Comparison of ENCODE assay signal across 21 mouse cellular contexts in genomic region chr8:34726145-34726767, GRCm38 (mm10).
A peak's percentile ranks its signal among the peaks of the same experiment; 100 is the strongest.
DNase-seq lines count a peak whose midpoint lies in the region; ATAC-seq and TF ChIP-seq lines count a peak whose summit lies in the region.
"Had no signal": no experiment of that assay in that cellular context is flagged by ENCODE, and none has a peak within 500 bp of the region (broad histone marks: within the 10 kb centered on the region; RNA-seq: fewer than 3 reads in every experiment).

No protein-coding gene starts in this region.

- H3K27me3 ChIP-seq in heart, embryonic 10.5 days (ENCODE audit: insufficient read depth, poor library complexity, severe bottlenecking) = no peaks in the 10 kb centered on the region
- H3K27me3 ChIP-seq in lung, postnatal 0 days (replicated peaks; ENCODE audit: insufficient read depth, low read length) = no peaks in the 10 kb centered on the region
- no peaks in the 10 kb centered on the region for H3K27me3 ChIP-seq in CH12.LX (replicated peaks)
- H3K27me3 ChIP-seq: hindbrain, embryonic 13.5 days; intestine, embryonic 15.5 days had no signal

- in situ Hi-C loops in CH12.LX (cut with MboI; ENCODE audit: low pct_ligation_motif_present, low pct_unique_long_range_greater_than_20kb, low sequenced_read_pairs) = loop anchor here (5.0 kb wide), 2 partner anchors 86 to 244 kb away; no protein-coding TSS in a partner anchor

- no peak for TF ChIP-seq EP300 in lung, postnatal 0 days (IDR thresholded peaks at IDR 0.05)
- peak; percentile 76 for TF ChIP-seq EP300 in CH12.LX (IDR thresholded peaks at IDR 0.05; ENCODE audit: low read length)

- H3K9me3 ChIP-seq in heart, embryonic 10.5 days = no peaks in the 10 kb centered on the region
- H3K9me3 ChIP-seq in lung, postnatal 0 days (ENCODE audit: low read length) = no peaks in the 10 kb centered on the region
- H3K9me3 ChIP-seq in CH12.LX (replicated peaks; ENCODE audit: low read length) = no peaks in the 10 kb centered on the region
- H3K9me3 ChIP-seq: hindbrain, embryonic 10.5 days; hindbrain, embryonic 13.5 days; intestine, embryonic 15.5 days had no signal

- no peak overlapping the region for H3K4me3 ChIP-seq in heart, embryonic 10.5 days
- H3K4me3 ChIP-seq in lung, postnatal 0 days (ENCODE audit: low read depth, low read length) = no peak overlapping the region
- no peak overlapping the region for H3K4me3 ChIP-seq in lung, adult 2 months (replicated peaks; ENCODE audit: extremely low read depth, low read depth, low read length)
- no peak overlapping the region for H3K4me3 ChIP-seq in CH12.LX (replicated peaks in 1 of 3; ENCODE audit: low read depth in 2 of 3, low read length in 2 of 3, poor library complexity in 1 of 3)
- H3K4me3 ChIP-seq: gastrocnemius, adult 2 months; heart, adult 2 months; hindbrain, embryonic 10.5 days; hindbrain, embryonic 13.5 days; intestine, embryonic 15.5 days had no signal

- TF ChIP-seq POLR2A in lung, adult 2 months (IDR thresholded peaks at IDR 0.05; ENCODE audit: borderline replicate concordance, extremely low read depth, low read depth, low read length) = no peak
- TF ChIP-seq POLR2A in CH12.LX (IDR thresholded peaks at IDR 0.05; ENCODE audit: low read depth, low read length) = no peak

- no peak overlapping the region for H3K9ac ChIP-seq in lung, postnatal 0 days (replicated peaks; ENCODE audit: low read depth)
- no peak overlapping the region for H3K9ac ChIP-seq in CH12.LX (ENCODE audit: insufficient read depth, low read depth)
- H3K9ac ChIP-seq: forebrain, postnatal 0 days; hindbrain, embryonic 13.5 days; intestine, embryonic 15.5 days had no signal

- intact Hi-C loops in heart, postnatal 36 days (cut with DNase I) = no loop called here

- TF ChIP-seq RAD21 in CH12.LX (IDR thresholded peaks at IDR 0.05; ENCODE audit: low read depth, low read length) = no peak; the same call in none of the 2 replicates

- no peak for TF ChIP-seq CTCF in lung, postnatal 0 days (IDR thresholded peaks at IDR 0.05)
- TF ChIP-seq CTCF in lung, adult 2 months (IDR thresholded peaks at IDR 0.05; ENCODE audit: insufficient read depth, low read length) = no peak
- TF ChIP-seq CTCF in CH12.LX (conservative IDR thresholded peaks at IDR 0.05 in 1 of 2, IDR thresholded peaks at IDR 0.05 in 1 of 2; ENCODE audit: low read depth in 2 of 2, low read length in 2 of 2) = no peak

- H3K27ac ChIP-seq in heart, embryonic 10.5 days = no peak overlapping the region
- no peak overlapping the region for H3K27ac ChIP-seq in lung, postnatal 0 days (ENCODE audit: low read length)
- H3K27ac ChIP-seq in CH12.LX (ENCODE audit: insufficient read depth, low read depth) = no peak overlapping the region
- H3K27ac ChIP-seq: gastrocnemius, adult 2 months; heart, adult 2 months; hindbrain, embryonic 10.5 days; hindbrain, embryonic 13.5 days; intestine, embryonic 15.5 days had no signal

- no peaks in the 10 kb centered on the region for H3K79me2 ChIP-seq in CH12.LX (replicated peaks; ENCODE audit: control insufficient read depth, extremely low read depth, insufficient read depth, poor library complexity, severe bottlenecking)

- H3K4me2 ChIP-seq in lung, postnatal 0 days (replicated peaks; ENCODE audit: low read depth, low read length) = no peak overlapping the region
- H3K4me2 ChIP-seq in CH12.LX (ENCODE audit: insufficient read depth, low read depth, poor library complexity, severe bottlenecking) = peak overlapping the region; percentile 7; the same call in 1 of the 2 replicates
- H3K4me2 ChIP-seq: heart, embryonic 11.5 days; hindbrain, embryonic 13.5 days; intestine, embryonic 15.5 days had no signal

- peaks cover 14% of the 10 kb centered on the region for H3K4me1 ChIP-seq in heart, embryonic 10.5 days
- H3K4me1 ChIP-seq in lung, postnatal 0 days (ENCODE audit: insufficient read depth, low read depth, low read length) = no peaks in the 10 kb centered on the region
- H3K4me1 ChIP-seq in lung, adult 2 months (ENCODE audit: control insufficient read depth, insufficient read depth, low read length) = no peaks in the 10 kb centered on the region; the same call in 1 of the 2 replicates
- peaks cover 24 to 59% of the 10 kb centered on the region in 2 experiments for H3K4me1 ChIP-seq in CH12.LX (ENCODE audit: control insufficient read depth in 1 of 2, insufficient read depth in 2 of 2)

- DNase-seq in heart, embryonic 10.5 days (ENCODE audit: low spot score) = peak; percentile 63
- no peak for DNase-seq in heart, postnatal 36 days
- DNase-seq in lung, postnatal 0 days (ENCODE audit: low spot score) = peak; percentile 19
- no peak for DNase-seq in lung, adult 2 months
- DNase-seq in CH12.LX (ENCODE audit: extremely low read depth) = no peak
- no peak for DNase-seq in spleen, postnatal 14 days (ENCODE audit: low spot score in 2 of 2)
- DNase-seq: adrenal gland, postnatal 10 days; cerebellum, adult 18-20 months; cerebellum, adult 9-10 months; cerebellum, postnatal 14 days; forebrain, postnatal 0 days; gastrocnemius, adult 2 months; gastrocnemius, postnatal 14 days; heart, adult 2 months had no signal

- dilution Hi-C loops in CH12.LX (cut with MboI; ENCODE audit: extremely low pct_ligation_motif_present, extremely low pct_unique_long_range_greater_than_20kb, low sequenced_read_pairs) = no loop called here

- 47% methylated on average over 10 of the region's 10 CpGs for WGBS in heart, embryonic 10.5 days
- WGBS in lung, postnatal 0 days = 42% methylated on average over 10 of the region's 10 CpGs
- 53% methylated on average over 10 of the region's 10 CpGs for WGBS in lung, adult 2 months

- ATAC-seq in lung, postnatal 0 days = no peak
- ATAC-seq: CD4-positive, CD25-positive, alpha-beta regulatory T cell, adult 4 months; forebrain, embryonic 14.5 days; forebrain, postnatal 0 days; hindbrain, embryonic 16.5 days; intestine, embryonic 15.5 days had no signal

- no peaks in the 10 kb centered on the region for H3K36me3 ChIP-seq in heart, embryonic 10.5 days
- H3K36me3 ChIP-seq in lung, postnatal 0 days (ENCODE audit: insufficient read depth, low read length) = no peaks in the 10 kb centered on the region
- no peaks in the 10 kb centered on the region for H3K36me3 ChIP-seq in CH12.LX (replicated peaks in 1 of 2; ENCODE audit: control insufficient read depth in 1 of 2, insufficient read depth in 1 of 2, low read length in 1 of 2)
- H3K36me3 ChIP-seq: hindbrain, embryonic 10.5 days; hindbrain, embryonic 13.5 days; intestine, embryonic 15.5 days had no signal

TF ChIP-seq in CH12.LX, 34 proteins besides CTCF, POLR2A, EP300 and RAD21:
- TF ChIP-seq JUN (IDR thresholded peaks at IDR 0.05; ENCODE audit: insufficient read depth, low read depth, low read length) = no peak
- TF ChIP-seq E2F4 (IDR thresholded peaks at IDR 0.05; ENCODE audit: insufficient replicate concordance, low read depth, low read length) = no peak
- TF ChIP-seq MAZ (IDR thresholded peaks at IDR 0.05; ENCODE audit: low read depth, low read length) = 0 out of 2 replicates have a peak, but pooled peaks have one; percentile 38
- TF ChIP-seq ETS1 (conservative IDR thresholded peaks at IDR 0.05; ENCODE audit: low read depth, low read length) = peak; percentile 62
- TF ChIP-seq USF1 (IDR thresholded peaks at IDR 0.05; ENCODE audit: low read depth, low read length) = no peak
- peak; percentile 58; the same call in 1 of the 2 replicates for TF ChIP-seq MEF2A (IDR thresholded peaks at IDR 0.05; ENCODE audit: borderline replicate concordance, low read depth, low read length)
- no peak for TF ChIP-seq HCFC1 (IDR thresholded peaks at IDR 0.05; ENCODE audit: low read depth, low read length)
- TF ChIP-seq POLR2AphosphoS2 (IDR thresholded peaks at IDR 0.05; ENCODE audit: low read depth, low read length) = no peak
- no peak for TF ChIP-seq MXI1 (IDR thresholded peaks at IDR 0.05; ENCODE audit: low read depth, low read length)
- no peak for TF ChIP-seq PAX5 (IDR thresholded peaks at IDR 0.05; ENCODE audit: low read length)
- no peak for TF ChIP-seq SIN3A (IDR thresholded peaks at IDR 0.05; ENCODE audit: low read length)
- TF ChIP-seq RCOR1 (conservative IDR thresholded peaks at IDR 0.05; ENCODE audit: low read depth, low read length) = 0 out of 2 replicates have a peak, but pooled peaks have one; percentile 24
- 0 out of 2 replicates have a peak, but pooled peaks have one; percentile 36 for TF ChIP-seq TCF12 (IDR thresholded peaks at IDR 0.05; ENCODE audit: low read depth, low read length)
- TF ChIP-seq IRF4 (IDR thresholded peaks at IDR 0.05; ENCODE audit: low read depth, low read length) = peak; percentile 66; the same call in 1 of the 2 replicates
- no peak for TF ChIP-seq SMC3 (IDR thresholded peaks at IDR 0.05; ENCODE audit: low read depth, low read length)
- no peak for TF ChIP-seq JUND (conservative IDR thresholded peaks at IDR 0.05; ENCODE audit: low read depth, low read length)
- no peak for TF ChIP-seq MAX (IDR thresholded peaks at IDR 0.05; ENCODE audit: low read length)
- no peak for TF ChIP-seq UBTF (IDR thresholded peaks at IDR 0.05; ENCODE audit: low read depth, low read length)
- no peak for TF ChIP-seq KAT2A (IDR thresholded peaks at IDR 0.05; ENCODE audit: insufficient replicate concordance, low read length)
- TF ChIP-seq MAFK (IDR thresholded peaks at IDR 0.05; ENCODE audit: insufficient replicate concordance, low read length) = 0 out of 2 replicates have a peak, but pooled peaks have one; percentile 44
- no peak for TF ChIP-seq ZNF384 (IDR thresholded peaks at IDR 0.05; ENCODE audit: low read depth, low read length)
- TF ChIP-seq NELFE (IDR thresholded peaks at IDR 0.05; ENCODE audit: low read depth, low read length) = no peak
- TF ChIP-seq MYC (IDR thresholded peaks at IDR 0.05; ENCODE audit: low read depth, low read length) = no peak
- TF ChIP-seq USF2 (conservative IDR thresholded peaks at IDR 0.05; ENCODE audit: low read depth, low read length) = no peak
- peak; percentile 50; the same call in 1 of the 2 replicates for TF ChIP-seq BHLHE40 (IDR thresholded peaks at IDR 0.05; ENCODE audit: low read depth, low read length)
- TF ChIP-seq TBP (conservative IDR thresholded peaks at IDR 0.05; ENCODE audit: low read depth, low read length) = no peak
- TF ChIP-seq ELF1 (IDR thresholded peaks at IDR 0.05; ENCODE audit: low read depth, low read length) = 0 out of 2 replicates have a peak, but pooled peaks have one; percentile 20
- TF ChIP-seq ZMIZ1 (IDR thresholded peaks at IDR 0.05; ENCODE audit: low read depth, low read length) = no peak

Comparison
In these comparisons a context has a peak if more than half of its experiments do, and no peak if none do; other contexts are left out.
1. DNase-seq: peak in heart, embryonic 10.5 days (single experiment) and lung, postnatal 0 days (single experiment); none in heart, postnatal 36 days (0 of 2), lung, adult 2 months (single experiment), CH12.LX (single experiment) and spleen, postnatal 14 days (0 of 2).